9 mouse cellular contexts compared by ENCODE assay signal in the genomic region with DNA sequence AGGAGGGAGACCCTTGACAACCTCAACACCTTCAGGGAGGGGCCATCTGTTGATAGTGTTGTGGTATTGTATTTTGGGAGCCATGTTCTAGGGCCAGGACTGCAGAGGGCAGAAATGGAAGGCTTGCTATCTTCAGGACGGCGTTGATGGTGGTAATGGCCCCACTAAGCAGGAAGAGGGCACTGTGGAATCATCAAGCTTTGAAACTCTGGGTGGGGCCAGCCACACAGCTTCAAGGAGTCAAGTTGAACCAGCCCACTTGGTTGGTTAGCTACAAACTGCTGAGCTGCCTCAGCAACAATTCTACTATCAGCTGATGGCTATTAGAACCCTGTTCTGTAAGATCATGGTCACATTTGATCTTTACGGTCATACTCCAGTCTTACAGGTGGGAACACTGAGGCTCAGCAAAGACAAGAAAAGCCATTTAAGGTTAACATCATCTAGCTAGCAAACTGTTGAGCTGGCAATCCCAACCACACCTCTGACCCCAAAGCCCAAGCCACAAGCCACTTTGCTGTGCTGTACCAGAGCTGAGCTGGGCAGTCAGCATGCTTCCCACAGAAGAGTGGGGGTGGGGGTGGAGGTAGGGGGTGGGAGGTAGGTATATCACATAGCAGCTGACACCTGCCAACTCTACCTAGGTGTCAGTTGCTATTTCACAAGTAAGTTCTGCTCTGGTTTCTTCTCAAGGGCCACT.
DNase-seq lines count a peak whose midpoint lies in the region; ATAC-seq and TF ChIP-seq lines count a peak whose summit lies in the region.
"Had no signal": no experiment of that assay in that cellular context is flagged by ENCODE, and none has a peak within 500 bp of the region (broad histone marks: within the 10 kb centered on the region; RNA-seq: fewer than 3 reads in every experiment).

No protein-coding gene starts in this region.

- no peaks in the 10 kb centered on the region for H3K9me3 ChIP-seq in forebrain, postnatal 0 days (ENCODE audit: low read length)
- no peaks in the 10 kb centered on the region for H3K9me3 ChIP-seq in forebrain, embryonic 15.5 days
- no peaks in the 10 kb centered on the region for H3K9me3 ChIP-seq in lung, embryonic 14.5 days (ENCODE audit: low read depth, low read length)
- H3K9me3 ChIP-seq: liver, embryonic 13.5 days had no signal

- no peak overlapping the region for H3K27ac ChIP-seq in forebrain, postnatal 0 days (ENCODE audit: low read depth, low read length)
- no peak overlapping the region for H3K27ac ChIP-seq in forebrain, embryonic 15.5 days (replicated peaks)
- no peak overlapping the region for H3K27ac ChIP-seq in lung, embryonic 14.5 days (ENCODE audit: low read depth)
- H3K27ac ChIP-seq: liver, embryonic 13.5 days had no signal

- TF ChIP-seq CTCF in forebrain, postnatal 0 days (IDR thresholded peaks at IDR 0.05; ENCODE audit: low read depth), result peak; percentile 60
- peak; percentile 45 for TF ChIP-seq CTCF in lung, embryonic 14.5 days (IDR thresholded peaks at IDR 0.05; ENCODE audit: low read depth)

- no peak overlapping the region for H3K4me3 ChIP-seq in forebrain, postnatal 0 days (ENCODE audit: low read depth, low read length)
- H3K4me3 ChIP-seq in forebrain, embryonic 15.5 days, result no peak overlapping the region
- H3K4me3 ChIP-seq in lung, embryonic 14.5 days (ENCODE audit: low read depth, low read length), result no peak overlapping the region
- H3K4me3 ChIP-seq: liver, embryonic 13.5 days had no signal

- H3K27me3 ChIP-seq in forebrain, postnatal 0 days (ENCODE audit: insufficient read depth, low read length), result no peaks in the 10 kb centered on the region
- no peaks in the 10 kb centered on the region for H3K27me3 ChIP-seq in forebrain, embryonic 15.5 days
- no peaks in the 10 kb centered on the region for H3K27me3 ChIP-seq in lung, embryonic 14.5 days (ENCODE audit: insufficient read depth, low read length)

- no peaks in the 10 kb centered on the region for H3K4me1 ChIP-seq in forebrain, postnatal 0 days (ENCODE audit: insufficient read depth)
- peaks cover 5% of the 10 kb centered on the region; the same call in 1 of the 2 replicates for H3K4me1 ChIP-seq in forebrain, embryonic 15.5 days
- H3K4me1 ChIP-seq in lung, embryonic 14.5 days (ENCODE audit: insufficient read depth), result no peaks in the 10 kb centered on the region
- H3K4me1 ChIP-seq: liver, embryonic 13.5 days had no signal

- no peaks in the 10 kb centered on the region for H3K36me3 ChIP-seq in forebrain, postnatal 0 days (ENCODE audit: insufficient read depth)
- no peaks in the 10 kb centered on the region for H3K36me3 ChIP-seq in forebrain, embryonic 15.5 days
- no peaks in the 10 kb centered on the region for H3K36me3 ChIP-seq in lung, embryonic 14.5 days (ENCODE audit: insufficient read depth)
- H3K36me3 ChIP-seq: liver, embryonic 13.5 days had no signal

- no peak overlapping the region for H3K4me2 ChIP-seq in forebrain, postnatal 0 days (ENCODE audit: low read depth)
- no peak overlapping the region for H3K4me2 ChIP-seq in forebrain, embryonic 15.5 days (replicated peaks)
- H3K4me2 ChIP-seq in lung, embryonic 14.5 days, result no peak overlapping the region
- H3K4me2 ChIP-seq: liver, embryonic 13.5 days had no signal

- ATAC-seq in forebrain, postnatal 0 days, result no peak
- no peak for ATAC-seq in forebrain, embryonic 15.5 days (replicated peaks)
- no peak for ATAC-seq in lung, embryonic 14.5 days (ENCODE audit: insufficient read depth)

- 86% methylated on average over 3 of the region's 3 CpGs for WGBS in forebrain, postnatal 0 days
- WGBS in forebrain, embryonic 15.5 days, result 81% methylated on average over 3 of the region's 3 CpGs
- 72% methylated on average over 3 of the region's 3 CpGs for WGBS in lung, embryonic 14.5 days

- no peak overlapping the region for H3K9ac ChIP-seq in forebrain, postnatal 0 days
- H3K9ac ChIP-seq in forebrain, embryonic 15.5 days (replicated peaks), result no peak overlapping the region
- H3K9ac ChIP-seq in lung, embryonic 14.5 days, result no peak overlapping the region
- H3K9ac ChIP-seq: liver, embryonic 13.5 days had no signal

- DNase-seq in forebrain, postnatal 0 days, result peak; percentile 36
- peak; percentile 23 to 25 for DNase-seq in right cerebral cortex, adult 2 months (ENCODE audit: low spot score in 2 of 2)
- DNase-seq in right cerebral cortex, postnatal 36 days (ENCODE audit: low spot score in 2 of 2), result no peak
- DNase-seq in lung, embryonic 14.5 days, result peak; percentile 61
- DNase-seq in spleen, adult 18-20 months, result peak; percentile 32 to 52
- DNase-seq in c-Kit-positive CD71-positive TER-119-positive erythroid progenitor cells, embryonic 14.5 days (ENCODE audit: low spot score), result no peak
- no peak for DNase-seq in urinary bladder, postnatal 25 days (ENCODE audit: low spot score)

Comparison
In these comparisons a context has a peak if more than half of its experiments do, and no peak if none do; other contexts are left out.
1. DNase-seq: peak in forebrain, postnatal 0 days (single experiment), right cerebral cortex, adult 2 months (2 of 2), lung, embryonic 14.5 days (single experiment) and spleen, adult 18-20 months (2 of 2); none in right cerebral cortex, postnatal 36 days (0 of 2), c-Kit-positive CD71-positive TER-119-positive erythroid progenitor cells, embryonic 14.5 days (single experiment) and urinary bladder, postnatal 25 days (single experiment).